Mouse (Mus musculus): Measurements from ENCODE around the gene Ttc28.

- TF ChIP-seq POLR2A (IDR thresholded peaks at IDR 0.05; ENCODE audit: control insufficient read depth in 1 of 2, insufficient read depth in 1 of 2, low read depth in 1 of 2, low read length in 2 of 2, poor library complexity in 1 of 2) = no peak
- TF ChIP-seq EP300 (IDR thresholded peaks at IDR 0.05; ENCODE audit: low read depth in 1 of 2, low read length in 2 of 2) = no peak
- no peak for TF ChIP-seq GATA1 (IDR thresholded peaks at IDR 0.05; ENCODE audit: low read depth, low read length)
- no peak for TF ChIP-seq MYC (IDR thresholded peaks at IDR 0.05; ENCODE audit: low read depth, low read length)
- no peak for TF ChIP-seq CHD1 (IDR thresholded peaks at IDR 0.05; ENCODE audit: low read depth, low read length)
- no peak for TF ChIP-seq MEF2A (IDR thresholded peaks at IDR 0.05; ENCODE audit: extremely low read depth, insufficient replicate concordance, low read depth, low read length, poor library complexity, severe bottlenecking)
- TF ChIP-seq ZMIZ1 (IDR thresholded peaks at IDR 0.05; ENCODE audit: low read depth, low read length) = no peak
- TF ChIP-seq SMC3 (IDR thresholded peaks at IDR 0.05; ENCODE audit: low read depth, low read length) = no peak
- TF ChIP-seq CTCF (IDR thresholded peaks at IDR 0.05 in 2 of 3, conservative IDR thresholded peaks at IDR 0.05 in 1 of 3; ENCODE audit: control insufficient read depth in 1 of 3, insufficient read depth in 1 of 3, low read depth in 2 of 3, low read length in 3 of 3, poor library complexity in 1 of 3, severe bottlenecking in 1 of 3) = no peak
Measured at GRCm38 (mm10) chr5:111141139-111141885, 261.7 kb downstream of the Ttc28 start.

Data from MEL (cell line).